Mouse (Mus musculus) cerebellum, adult 2 months (tissue): ENCODE data around the gene Zswim8. TPM values are rescaled to one million over a fixed set of nuclear protein-coding genes. Genes with fewer than 3 reads are reported as not detected.
A peak's percentile ranks its signal among the peaks of the same experiment; 100 is the strongest.

Experiments used
- DNase-seq, 2 experiments: peaks; one replicate each; pipeline ENCODE4 v3.0.0; 2021
- H3K27ac ChIP-seq: fragments of 200-500 bp; 2 replicates; pipeline ENCODE4 v1.5.1; 2012; ENCODE audit warnings: low read length, control low read depth, inconsistent platforms; ENCODE audit not compliant: insufficient read depth
- H3K27me3 ChIP-seq: fragments of 200-500 bp; 2 replicates; pipeline ENCODE4 v1.6.1; 2012; ENCODE audit warnings: inconsistent platforms, mild to moderate bottlenecking, low read length, moderate library complexity; ENCODE audit not compliant: control insufficient read depth, insufficient read depth
- H3K4me1 ChIP-seq: fragments of 200-500 bp; 2 replicates; pipeline ENCODE4 v1.6.1; 2011; ENCODE audit warnings: low read length; ENCODE audit not compliant: control insufficient read depth, insufficient read depth
- H3K4me3 ChIP-seq: fragments of 200-500 bp; replicated peaks from 2 replicates; pipeline ENCODE3; 2011; ENCODE audit warnings: mild to moderate bottlenecking, low read depth, low read length, control low read depth; ENCODE audit not compliant: insufficient read depth
- CTCF ChIP-seq: fragments of 200-500 bp; IDR thresholded peaks from 2 replicates; pipeline ENCODE4 v1.5.1; 2011; ENCODE audit warnings: low read depth, mild to moderate bottlenecking, control low read depth, low read length, moderate library complexity, borderline replicate concordance; ENCODE audit not compliant: insufficient read depth
- POLR2A ChIP-seq: fragments of 200-500 bp; IDR thresholded peaks from 2 replicates; pipeline ENCODE4 v1.6.1; 2011; ENCODE audit warnings: low read length, control low read depth, borderline replicate concordance; ENCODE audit not compliant: insufficient read depth
- WGBS: fragments of 180-500 bp; shearing (Covaris S2); methylation state at CpG from one replicate; pipeline ENCODE4 v1.1.7; 2018; 5-methylcytosine and 5-hydroxymethylcytosine counted together
- polyA plus RNA-seq: library from polyadenylated mRNA; depleted of rRNA; stranded (reverse); fragments of >200 nt; gene quantifications from 2 replicates; pipeline ENCODE4 v1.2.3, GENCODE M21; 2012

The Zswim8 gene
- polyA plus RNA-seq, 1 experiment = 164 TPM

GRCm38 (mm10) chr14:20729871-20730270 is 22.5 kb downstream of the Zswim8 start:
- WGBS = 86% methylated on average over 9 of the region's 9 CpGs
- Histone ChIP-seq H3K27me3 (no peaks in the 10 kb centered on the region), H3K4me3 (no peak overlapping the region), H3K27ac (no peak overlapping the region), H3K4me1 (peaks cover 3% of the 10 kb centered on the region; the same call in 1 of the 2 replicates)
- no peak for DNase-seq
- TF ChIP-seq POLR2A = no peak
- no peak for TF ChIP-seq CTCF

GRCm38 (mm10) chr14:20730853-20731602 is 23.7 kb downstream of the Zswim8 start:
- no peak for TF ChIP-seq POLR2A
- Histone ChIP-seq H3K4me1 (peaks cover 3% of the 10 kb centered on the region; the same call in 1 of the 2 replicates), H3K4me3 (no peak overlapping the region), H3K27me3 (no peaks in the 10 kb centered on the region), H3K27ac (no peak overlapping the region)
- WGBS = 85% methylated on average over 9 of the region's 9 CpGs
- no peak for DNase-seq

GRCm38 (mm10) chr14:20733041-20733951 is 25.9 kb downstream of the Zswim8 start:
- no peak for TF ChIP-seq CTCF
- TF ChIP-seq POLR2A = no peak
- H3K4me1 ChIP-seq = peaks cover 3% of the 10 kb centered on the region; the same call in 1 of the 2 replicates
- peak overlapping the region; percentile 86 for H3K4me3 ChIP-seq
- WGBS = 43% methylated on average over 12 of the region's 12 CpGs
- DNase-seq = no peak
- H3K27ac ChIP-seq = peak overlapping the region; percentile 83; the same call in 1 of the 2 replicates
- H3K27me3 ChIP-seq = no peaks in the 10 kb centered on the region

- Histone ChIP-seq H3K4me3 (peak within 1 kb of the TSS; percentile 86), H3K27ac (peak within 1 kb of the TSS; percentile 83), H3K4me1 (peaks cover 3% of the 10 kb centered on the region; the same call in 1 of the 2 replicates), H3K27me3 (no peaks in the 10 kb centered on the region)
- WGBS = under 1% methylated on average over 81 of the region's 81 CpGs
- peak; percentile 65 for TF ChIP-seq POLR2A
- no peak for TF ChIP-seq CTCF
- DNase-seq = peak; percentile 90 to 94
Observed at GRCm38 (mm10) chr14:20733952-20734774, 26.8 kb downstream of the Zswim8 start, which contains the start of gene Ndst2. Gene Ndst2 (minus strand): TSS chr14:20734562.

GRCm38 (mm10) chr14:20735052-20735451 is 27.7 kb downstream of the Zswim8 start:
- Histone ChIP-seq H3K27ac (no peak overlapping the region), H3K4me3 (no peak overlapping the region)

GRCm38 (mm10) chr14:20735892-20736390 is 28.6 kb downstream of the Zswim8 start:
- Histone ChIP-seq H3K27ac (no peak overlapping the region), H3K4me1 (peaks cover 3% of the 10 kb centered on the region; the same call in 1 of the 2 replicates), H3K27me3 (no peaks in the 10 kb centered on the region), H3K4me3 (no peak overlapping the region)
- no peak for DNase-seq
- TF ChIP-seq POLR2A (no peak), CTCF (no peak)
- WGBS = 68% methylated on average over 13 of the region's 13 CpGs

More at GRCm38 (mm10) chr14:20735052-20735451, 27.7 kb downstream of the Zswim8 start:
- no peak for DNase-seq
- Histone ChIP-seq H3K4me1 (peaks cover 3% of the 10 kb centered on the region; the same call in 1 of the 2 replicates), H3K27me3 (no peaks in the 10 kb centered on the region)
- TF ChIP-seq POLR2A (no peak), CTCF (no peak)
- 52% methylated on average over 2 of the region's 2 CpGs for WGBS

GRCm38 (mm10) chr14:20737306-20737705 is 30.0 kb downstream of the Zswim8 start:
- Histone ChIP-seq H3K27ac (no peak overlapping the region), H3K4me1 (peaks cover 3% of the 10 kb centered on the region; the same call in 1 of the 2 replicates), H3K4me3 (no peak overlapping the region), H3K27me3 (no peaks in the 10 kb centered on the region)
- 28% methylated on average over 14 of the region's 14 CpGs for WGBS
- peak; percentile 66 for TF ChIP-seq CTCF
- no peak for TF ChIP-seq POLR2A
- DNase-seq = peak; percentile 60 to 63
